Mouse (Mus musculus) thymus, adult 2 months (tissue): ENCODE measurements at regions not wholly inside any gene's neighbourhood (a gene's known extent, or its start where the extent isn't known, plus 50 kb on each side); places are given as distances from the start of the nearest gene placed in this dataset.

Experiments used
- CTCF ChIP-seq: fragments of 200-500 bp; IDR thresholded peaks from 2 replicates; pipeline ENCODE4 v1.5.1; 2012; ENCODE audit warnings: mild to moderate bottlenecking, control low read depth, low read length, moderate library complexity, borderline replicate concordance; ENCODE audit not compliant: control insufficient read depth, poor library complexity, insufficient read depth; ENCODE audit errors: extremely low read depth
- POLR2A ChIP-seq: fragments of 200-500 bp; IDR thresholded peaks from 2 replicates; pipeline ENCODE4 v1.6.1; 2012; ENCODE audit warnings: mild to moderate bottlenecking, low read length, control low read depth, moderate library complexity; ENCODE audit not compliant: control insufficient read depth, poor library complexity, insufficient read depth; ENCODE audit errors: extremely low read depth

GRCm38 (mm10) chr10:67383802-67384567 is 98.9 kb upstream of the Nrbf2 start:
- TF ChIP-seq POLR2A (no peak), CTCF (no peak)
